Mouse (Mus musculus): ENCODE results near the gene Myh1. TPM values are rescaled to one million over a fixed set of nuclear protein-coding genes. Genes with fewer than 3 reads are reported as not detected.

Myh1 gene
- not detected in 2 replicates for polyA plus RNA-seq (2012; ENCODE audit: low replicate concordance)

DNA sequence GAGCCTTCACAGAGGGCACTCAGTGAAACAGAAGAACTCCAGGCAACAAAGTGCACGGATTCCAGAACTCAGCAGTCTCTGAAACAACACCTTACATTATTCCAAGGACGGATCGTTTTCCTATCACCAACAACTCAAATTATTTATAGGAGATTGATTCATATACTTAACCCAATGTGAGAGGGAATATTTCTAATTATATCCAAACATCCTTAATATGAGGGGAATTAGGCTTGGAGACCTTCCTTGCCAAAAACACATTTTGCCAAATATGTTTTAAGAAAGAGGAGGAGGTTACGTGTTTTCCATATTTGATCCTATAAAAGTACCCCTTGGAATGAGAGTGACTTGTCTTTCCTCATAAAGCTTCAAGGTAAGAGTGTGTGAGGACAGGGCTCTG, at the start of gene Myh1:
Gene Myh1, plus strand, starts transcription at position 301 of the 400 bp plus-strand sequence.

DNA sequence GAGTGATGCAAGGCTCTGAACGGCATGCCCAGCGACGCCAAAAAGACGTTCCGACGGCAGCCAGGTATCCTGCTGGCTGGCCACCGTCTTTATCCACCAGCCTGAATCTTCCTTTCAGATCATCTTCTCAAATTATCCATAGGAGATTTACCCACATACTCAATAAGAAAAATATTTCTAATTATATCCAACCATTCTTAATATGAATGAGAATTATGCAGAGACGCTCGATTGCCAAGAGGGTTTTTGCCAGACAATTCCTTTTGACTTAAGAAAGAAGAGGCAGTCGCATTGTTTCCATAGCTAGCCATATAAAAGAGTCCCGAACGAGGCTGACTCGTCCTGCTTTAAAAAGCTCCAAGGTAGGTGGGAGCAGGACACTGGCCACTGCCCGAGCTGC, 29.1 kb upstream of the Myh1 start, which contains the start of gene Myh2:
Gene Myh2, plus strand, starts transcription at position 301 of the 400 bp plus-strand sequence.

DNA sequence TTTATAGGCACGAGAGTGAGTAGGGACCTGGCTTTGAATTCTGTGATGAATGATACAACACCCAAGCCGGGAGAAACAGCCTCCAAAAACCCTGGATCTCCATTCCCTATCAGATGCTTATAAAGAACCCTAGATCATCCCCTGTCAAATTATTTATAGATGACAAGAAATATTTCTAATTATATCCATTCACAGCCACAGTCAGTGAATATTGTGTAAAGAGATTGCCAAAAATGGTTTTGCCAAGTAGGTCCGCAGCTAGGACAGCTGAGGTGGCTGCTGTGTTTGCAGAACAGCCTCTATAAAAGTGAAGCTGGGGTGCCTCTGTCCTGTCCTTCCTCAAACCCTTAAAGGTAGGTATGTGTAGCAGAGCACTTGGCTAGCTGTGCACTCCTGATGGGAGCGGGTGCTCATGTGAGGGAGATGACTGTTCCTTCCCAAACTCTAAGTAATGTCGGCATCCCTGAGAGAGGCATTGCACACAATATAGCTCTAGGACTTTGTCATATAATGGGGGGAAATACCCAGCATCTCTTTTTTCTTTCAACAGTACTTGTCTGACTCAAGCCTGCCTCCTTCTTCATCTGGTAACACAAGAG, 37.7 kb downstream of the Myh1 start, which contains the start of gene Myh4:
Gene Myh4, plus strand, starts transcription at position 549 of the 599 bp plus-strand sequence.

Other genes with a start within 250 kb of the Myh1 start
- not detected in 2 replicates for gene Tmem238l, start 243.4 kb upstream of the Myh1 start, polyA plus RNA-seq (2012; ENCODE audit: low replicate concordance)
- gene Tmem220, start 174.9 kb upstream of the Myh1 start, polyA plus RNA-seq (2012; ENCODE audit: low replicate concordance) = 0.16 and 0.17 TPM in 2 replicates
- gene Adprm, start 147.5 kb upstream of the Myh1 start, polyA plus RNA-seq (2012; ENCODE audit: low replicate concordance) = 0.89 and 1.8 TPM in 2 replicates
- 2.1 and 2.7 TPM in 2 replicates for gene Sco1, start 147.4 kb upstream of the Myh1 start, polyA plus RNA-seq (2012; ENCODE audit: low replicate concordance)
- 0.02 TPM in 2 replicates for gene Myh3, start 121.8 kb upstream of the Myh1 start, polyA plus RNA-seq (2012; ENCODE audit: low replicate concordance)
- gene Myh2, start 29.0 kb upstream of the Myh1 start, polyA plus RNA-seq (2012; ENCODE audit: low replicate concordance) = not detected in 2 replicates
- gene Myh4, start 38.0 kb downstream of the Myh1 start, polyA plus RNA-seq (2012; ENCODE audit: low replicate concordance) = not detected in 2 replicates
- gene Myh8, start 77.1 kb downstream of the Myh1 start, polyA plus RNA-seq (2012; ENCODE audit: low replicate concordance) = not detected in 2 replicates
- gene Myh13, start 121.6 kb downstream of the Myh1 start, polyA plus RNA-seq (2012; ENCODE audit: low replicate concordance) = 0.75 and 6.1 TPM in 2 replicates

All from hematopoietic multipotent progenitor cell, adult 10-12 weeks (in vitro differentiated cells).